Mouse (Mus musculus) kidney, postnatal 25 days (tissue): ENCODE results near the gene Mrgpra2a.
"Not testable (repeated sequence)": the region's sequence is repeated elsewhere in the genome, so short reads cannot be mapped to it uniquely, and the experiment has no call there.

Source experiments
- DNase-seq, 2 experiments: peaks; one replicate each; pipeline ENCODE4 v3.0.0; 2021; ENCODE audit warnings: mixed read lengths in 2 of 2

Mrgpra2a gene

DNA sequence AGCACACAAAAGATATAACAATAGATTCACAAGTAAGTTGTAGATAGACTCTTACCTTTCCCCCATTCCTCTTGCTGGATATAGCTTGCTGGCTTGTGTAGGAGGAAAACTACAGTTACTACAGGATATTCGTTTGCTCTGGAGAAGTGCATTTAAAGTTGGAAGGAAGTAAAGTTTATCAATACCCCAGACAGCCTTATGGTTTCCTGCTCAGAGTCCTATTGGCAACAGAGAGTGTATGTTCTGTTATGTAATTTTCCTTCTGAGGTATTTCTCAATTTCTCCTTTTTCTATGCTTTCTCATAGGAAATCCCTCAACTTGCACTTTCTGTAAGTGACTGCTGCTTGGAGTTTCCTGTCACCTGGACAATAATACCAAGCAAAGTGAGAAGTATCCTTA lies at the start of gene Mrgpra2a:
Gene Mrgpra2a, minus strand, starts transcription at position 125 of the 400 bp plus-strand sequence.
- not testable (repeated sequence) for DNase-seq

DNA sequence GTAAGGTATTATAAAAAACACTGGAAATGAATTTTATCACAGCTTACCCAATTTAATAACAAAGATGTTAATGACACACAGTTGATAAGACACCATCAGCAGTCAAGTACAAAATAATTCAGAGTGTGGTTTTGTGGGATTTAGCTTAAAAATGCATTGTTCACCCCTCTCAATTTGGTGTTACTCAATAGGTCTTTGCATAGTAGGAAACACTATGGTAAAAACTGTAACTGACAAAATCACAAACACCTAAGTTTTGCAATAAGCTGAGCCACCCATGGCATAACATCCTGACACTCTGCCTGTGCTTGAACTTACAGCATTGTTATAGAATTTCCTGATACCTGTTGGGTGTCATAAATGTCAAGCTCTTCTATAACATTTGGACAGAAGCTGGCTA lies 39.3 kb upstream of the Mrgpra2a start:
- DNase-seq, result not testable (repeated sequence)

GRCm38 (mm10) chr7:47489438-47489837 lies 37.5 kb upstream of the Mrgpra2a start:
- DNase-seq, result not testable (repeated sequence)

DNA sequence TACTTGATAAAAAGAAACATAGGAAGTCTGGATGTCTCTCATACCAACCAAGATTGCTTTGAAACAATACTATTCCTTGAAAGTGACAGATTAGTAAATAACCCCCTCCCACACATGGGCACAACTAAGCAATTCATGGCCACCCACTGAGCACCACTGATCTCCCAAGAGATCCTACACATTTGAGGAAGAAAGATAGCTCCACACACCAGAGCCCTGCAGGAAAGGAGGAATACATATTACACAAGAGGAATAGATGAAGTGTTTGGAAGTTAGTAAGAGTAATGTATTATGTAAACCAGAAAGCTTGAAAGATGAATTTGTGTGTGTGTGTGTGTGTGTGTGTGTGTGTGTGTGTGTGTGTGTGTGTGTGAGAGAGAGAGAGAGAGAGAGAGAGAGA lies 31.2 kb upstream of the Mrgpra2a start:
- DNase-seq, result not testable (repeated sequence)

DNA sequence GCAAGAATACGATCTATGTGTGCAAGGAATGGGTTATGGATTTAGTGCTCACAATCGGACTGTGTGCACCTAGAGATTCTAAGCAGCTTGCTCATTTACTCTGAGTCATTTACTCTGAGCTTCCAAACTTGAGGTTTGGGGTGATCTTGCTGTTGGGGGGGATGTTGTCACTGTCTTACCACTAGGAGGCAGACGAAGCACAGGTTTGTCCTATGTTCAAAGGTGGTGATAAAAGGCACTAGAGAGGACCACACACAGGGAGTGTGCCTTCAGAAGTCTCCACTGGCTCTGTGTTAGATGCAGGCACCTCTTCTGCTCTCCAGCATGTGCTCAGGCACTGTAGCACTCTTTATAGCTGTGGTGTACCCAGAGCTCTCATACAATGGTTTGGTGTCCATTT lies 22.0 kb upstream of the Mrgpra2a start:
- DNase-seq, result not testable (repeated sequence)

DNA sequence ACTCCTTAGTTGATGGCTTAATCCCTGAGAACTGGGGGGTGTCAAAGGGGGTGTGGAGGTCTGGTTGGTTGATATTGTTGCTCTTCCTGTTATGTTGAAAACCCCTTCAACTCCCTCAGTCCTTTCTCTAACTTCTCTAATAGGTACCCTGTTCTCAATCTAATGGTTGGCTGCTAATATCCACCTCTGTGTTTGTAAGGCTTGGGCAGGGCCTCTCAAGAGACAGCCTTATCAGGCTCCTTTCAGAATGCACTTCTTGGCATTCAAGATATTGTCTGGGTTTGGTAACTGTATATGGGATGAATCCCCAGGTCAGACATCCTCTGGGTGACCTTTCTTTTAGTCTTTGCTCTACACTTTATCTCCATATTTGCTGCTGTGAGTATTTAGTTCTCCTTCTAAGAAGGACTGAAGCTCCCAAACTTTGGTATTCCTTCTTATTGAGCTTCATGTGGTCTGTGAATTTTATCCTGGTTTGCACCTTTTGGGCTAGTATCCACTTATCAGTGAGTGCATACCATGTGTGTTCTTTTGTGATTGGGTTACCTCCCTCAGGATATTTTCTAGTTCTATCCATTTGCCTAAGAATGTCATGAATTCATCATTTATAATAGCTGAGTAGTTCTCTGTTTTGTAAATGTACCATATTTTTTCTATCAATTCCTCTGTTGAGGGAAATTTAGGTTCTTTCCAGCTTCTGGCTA lies 13.5 kb upstream of the Mrgpra2a start:
- DNase-seq, result not testable (repeated sequence)

DNA sequence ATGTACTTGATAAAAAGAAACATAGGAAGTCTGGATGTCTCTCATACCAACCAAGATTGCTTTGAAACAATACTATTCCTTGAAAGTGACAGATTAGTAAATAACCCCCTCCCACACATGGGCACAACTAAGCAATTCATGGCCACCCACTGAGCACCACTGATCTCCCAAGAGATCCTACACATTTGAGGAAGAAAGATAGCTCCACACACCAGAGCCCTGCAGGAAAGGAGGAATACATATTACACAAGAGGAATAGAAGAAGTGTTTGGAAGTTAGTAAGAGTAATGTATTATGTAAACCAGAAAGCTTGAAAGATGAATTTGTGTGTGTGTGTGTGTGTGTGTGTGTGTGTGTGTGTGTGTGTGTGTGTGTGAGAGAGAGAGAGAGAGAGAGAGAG lies 6.2 kb downstream of the Mrgpra2a start:
- DNase-seq, result not testable (repeated sequence)

DNA sequence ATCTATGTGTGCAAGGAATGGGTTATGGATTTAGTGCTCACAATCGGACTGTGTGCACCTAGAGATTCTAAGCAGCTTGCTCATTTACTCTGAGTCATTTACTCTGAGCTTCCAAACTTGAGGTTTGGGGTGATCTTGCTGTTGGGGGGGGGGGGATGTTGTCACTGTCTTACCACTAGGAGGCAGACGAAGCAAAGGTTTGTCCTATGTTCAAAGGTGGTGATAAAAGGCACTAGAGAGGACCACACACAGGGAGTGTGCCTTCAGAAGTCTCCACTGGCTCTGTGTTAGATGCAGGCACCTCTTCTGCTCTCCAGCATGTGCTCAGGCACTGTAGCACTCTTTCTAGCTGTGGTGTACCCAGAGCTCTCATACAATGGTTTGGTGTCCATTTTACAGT lies 15.5 kb downstream of the Mrgpra2a start:
- DNase-seq, result not testable (repeated sequence)

- DNase-seq, result not testable (repeated sequence)
Measured at GRCm38 (mm10) chr7:47427815-47428508, 24.0 kb downstream of the Mrgpra2a start.

DNA sequence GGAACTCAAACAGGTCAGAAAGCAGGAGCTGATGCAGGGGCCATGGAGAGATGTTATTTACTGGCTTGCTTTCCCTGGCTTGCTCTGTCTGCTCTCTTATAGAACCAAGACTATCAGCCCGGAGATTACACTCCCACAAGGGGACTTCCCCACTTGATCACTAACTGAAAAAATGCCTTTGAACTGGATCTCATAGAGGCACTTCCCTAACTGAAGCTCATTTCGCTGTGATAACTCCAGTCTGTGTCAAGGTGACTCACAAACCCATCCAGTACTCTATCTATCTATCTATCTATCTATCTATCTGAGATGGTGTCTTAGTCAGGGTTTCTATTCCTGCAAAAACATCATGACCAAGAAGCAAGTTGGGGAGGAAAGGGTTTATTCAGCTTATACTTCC lies 41.3 kb downstream of the Mrgpra2a start:
- no peak for DNase-seq

DNA sequence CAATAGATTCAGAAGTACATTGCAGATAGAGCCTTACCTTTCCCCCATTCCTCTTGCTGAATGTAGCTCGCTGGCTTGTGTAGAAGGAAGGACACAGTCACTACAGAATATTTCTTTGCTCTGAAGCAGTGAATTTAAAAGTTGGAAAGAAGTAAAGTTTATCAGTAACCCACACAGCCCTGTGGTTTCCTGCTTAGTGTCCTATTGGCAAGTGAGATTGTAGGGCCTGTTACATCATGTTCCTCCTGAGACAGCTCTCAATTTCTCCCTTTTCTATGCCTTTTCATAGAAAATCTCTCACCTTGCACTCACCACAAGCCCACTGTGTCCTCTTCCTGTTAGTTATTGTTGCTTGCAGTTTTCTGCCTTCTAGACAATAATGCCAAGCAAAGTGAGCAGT lies 42.4 kb downstream of the Mrgpra2a start:
- DNase-seq, result no peak

DNA sequence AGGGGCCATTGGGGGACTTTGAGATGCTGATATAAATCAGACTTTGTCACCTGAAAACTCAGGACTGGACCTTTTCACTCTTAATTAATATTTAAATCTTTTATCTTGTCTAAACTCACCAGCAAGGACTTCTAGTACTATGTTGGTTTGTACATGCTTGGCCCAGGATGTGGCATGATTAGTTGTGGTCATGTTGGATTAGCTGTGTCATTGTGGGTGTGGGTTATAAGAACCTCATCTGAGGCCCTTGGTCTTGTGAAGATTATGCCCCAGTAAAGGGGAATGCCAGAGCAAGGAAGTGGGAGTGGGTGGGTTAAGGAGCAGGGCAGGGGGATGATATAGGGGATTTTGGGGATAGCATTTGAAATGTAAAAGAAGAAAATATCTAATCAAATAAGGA lies 50.8 kb downstream of the Mrgpra2a start:
- no peak for DNase-seq
